Mouse (Mus musculus) bone marrow, adult 2 months (tissue): ENCODE results near the gene Steap4.

Experiments
- CTCF ChIP-seq: fragments of 200-500 bp; IDR thresholded peaks from 2 replicates; pipeline ENCODE4 v1.5.1; 2011; ENCODE audit warnings: low read length, control low read depth; ENCODE audit not compliant: control insufficient read depth, insufficient read depth
- POLR2A ChIP-seq: fragments of 200-500 bp; IDR thresholded peaks from 2 replicates; pipeline ENCODE4 v1.6.1; 2011; ENCODE audit warnings: low read depth, mild to moderate bottlenecking, control low read depth, low read length, borderline replicate concordance; ENCODE audit not compliant: control insufficient read depth

DNA sequence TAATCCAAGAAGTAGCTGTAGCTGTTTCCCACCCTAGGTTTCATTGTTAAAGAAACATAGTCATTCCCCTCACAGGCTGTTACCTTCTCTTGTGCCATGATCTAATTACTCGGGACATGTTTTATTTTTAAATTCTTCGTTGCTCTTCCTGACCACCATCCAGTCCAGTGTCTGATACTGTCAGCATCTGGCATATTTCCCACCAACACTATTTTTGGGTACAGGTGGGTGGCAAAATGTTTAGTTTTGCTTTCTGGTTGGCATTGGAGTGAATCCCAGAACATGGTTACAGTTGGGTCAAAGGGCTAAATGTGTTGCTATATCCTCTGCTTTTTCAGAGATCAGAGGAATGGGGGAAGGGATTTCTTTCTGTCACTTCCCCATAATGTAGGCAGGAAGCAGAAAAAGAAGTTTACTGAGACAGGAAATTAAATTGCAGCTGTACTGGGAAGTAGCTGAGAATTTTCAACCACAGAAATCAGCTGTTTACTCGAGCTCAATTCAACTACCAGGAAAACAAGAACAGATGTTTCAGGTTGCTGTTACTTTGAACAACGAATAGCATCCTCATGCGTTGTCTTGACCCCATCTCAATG lies 4.8 kb upstream of the Steap4 start:
- TF ChIP-seq CTCF (no peak), POLR2A (no peak)
